Mouse (Mus musculus) cerebellum, postnatal 10 days (tissue): ENCODE measurements around the gene Abhd12b.

Experiments used
- DNase-seq, 2 experiments: peaks; one replicate each; pipeline ENCODE4 v3.0.0; 2021; ENCODE audit warnings: mixed read lengths in 2 of 2

The Abhd12b gene

DNA sequence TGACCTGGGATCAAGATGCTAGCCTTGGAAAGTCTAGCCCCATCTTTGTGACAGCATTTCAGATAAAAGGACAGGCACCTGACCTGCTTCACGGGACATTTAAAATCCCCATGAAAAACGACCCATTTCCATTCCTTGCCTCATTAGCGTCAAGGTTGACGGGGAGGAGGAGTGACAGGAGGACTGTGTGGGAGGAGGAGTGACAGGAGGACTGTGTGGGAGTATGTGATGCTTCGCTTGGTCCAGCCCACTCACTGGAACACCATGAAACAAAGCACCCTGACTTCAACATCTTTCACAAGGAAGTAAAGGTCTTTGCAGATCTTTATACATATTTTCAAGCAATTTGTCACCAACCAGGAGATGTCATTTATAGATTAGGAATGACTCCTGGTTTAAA is 54.3 kb downstream of the Abhd12b start:
- no peak for DNase-seq

DNA sequence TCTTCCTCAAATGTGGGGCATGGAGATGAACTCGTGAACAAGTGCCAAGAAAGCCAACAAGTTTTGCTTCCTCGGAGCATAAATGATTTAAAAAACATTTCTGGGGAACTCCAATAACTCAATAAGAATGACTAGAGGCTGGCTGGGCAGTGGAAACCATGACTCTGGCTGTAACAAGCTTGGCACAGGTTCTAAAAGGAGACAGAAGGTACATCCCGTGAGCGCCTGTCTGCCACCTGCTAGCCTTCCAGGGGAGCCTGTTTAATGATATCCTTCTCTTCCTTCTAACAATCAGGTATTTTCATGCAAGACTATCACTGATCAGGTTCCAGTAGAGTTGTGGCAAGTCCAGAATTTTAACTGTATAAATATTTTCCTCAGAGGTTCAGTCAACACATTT is 58.6 kb downstream of the Abhd12b start:
- peak; percentile 52 to 59 for DNase-seq

DNA sequence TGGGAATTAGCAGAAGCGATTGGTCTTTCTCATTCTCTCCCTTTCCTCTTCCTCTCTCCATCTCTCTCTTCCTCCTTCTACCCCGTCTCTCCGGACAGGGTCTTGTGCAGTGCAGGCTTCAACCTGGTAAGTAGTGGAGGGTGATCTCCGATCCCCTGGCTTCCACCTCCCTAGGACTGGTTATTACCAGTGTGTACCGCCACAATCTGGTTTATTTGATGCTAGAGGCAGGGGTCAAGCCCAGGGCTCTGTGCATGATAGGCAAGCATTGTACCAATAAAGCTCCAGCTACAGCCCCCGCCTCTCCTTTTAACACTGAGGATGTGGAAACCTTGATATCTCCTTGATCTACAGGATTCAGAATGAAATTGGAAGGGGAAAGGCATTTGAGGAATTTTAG is 59.7 kb downstream of the Abhd12b start:
- no peak for DNase-seq

DNA sequence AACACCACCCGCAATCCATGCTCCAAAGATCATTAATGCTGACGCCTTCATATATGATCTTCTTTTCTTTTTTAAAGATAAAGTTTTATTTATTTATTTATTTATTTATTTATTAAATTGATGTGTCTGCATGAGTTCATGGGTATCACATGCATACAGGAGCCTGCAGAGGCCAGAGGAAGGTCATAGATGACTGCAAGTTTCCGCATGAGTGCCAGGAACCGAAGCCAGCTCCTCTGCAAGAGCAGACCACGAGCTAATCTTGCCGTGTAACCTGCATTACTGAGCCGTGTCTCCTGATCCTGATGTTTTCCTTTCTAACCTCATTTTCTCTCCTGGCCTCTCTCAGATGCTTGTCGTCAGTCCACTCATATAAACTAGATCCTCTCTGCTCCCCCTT is 60.3 kb downstream of the Abhd12b start:
- DNase-seq = peak in 1 of 2 experiments; percentile 33

DNA sequence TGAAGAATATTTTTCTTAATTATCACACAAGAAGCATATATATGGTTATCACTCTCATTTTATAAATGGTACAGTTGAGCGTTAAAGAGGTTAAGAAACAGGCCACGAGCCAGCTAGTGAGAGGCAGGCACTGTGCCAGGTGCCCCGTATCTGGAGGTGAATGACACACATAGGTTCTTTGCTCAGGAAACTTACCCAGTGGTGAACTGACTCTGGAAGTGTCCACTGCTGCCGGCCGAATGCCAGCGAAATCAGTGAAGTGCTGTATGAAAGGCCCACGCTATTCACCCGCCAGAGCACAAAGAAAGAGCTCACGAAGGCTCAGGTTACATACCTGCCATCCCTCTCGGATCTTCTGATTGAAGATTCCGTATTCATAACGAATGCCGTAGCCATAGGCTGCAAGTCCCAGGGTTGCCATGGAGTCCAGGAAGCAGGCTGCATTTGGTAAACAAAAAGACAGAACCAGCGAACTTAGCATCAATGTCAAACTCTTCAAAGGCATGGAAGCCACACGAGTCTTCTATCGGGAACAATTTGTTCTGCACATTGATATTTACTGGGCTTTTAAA is 62.4 kb downstream of the Abhd12b start:
- peak; percentile 43 to 52 for DNase-seq

DNA sequence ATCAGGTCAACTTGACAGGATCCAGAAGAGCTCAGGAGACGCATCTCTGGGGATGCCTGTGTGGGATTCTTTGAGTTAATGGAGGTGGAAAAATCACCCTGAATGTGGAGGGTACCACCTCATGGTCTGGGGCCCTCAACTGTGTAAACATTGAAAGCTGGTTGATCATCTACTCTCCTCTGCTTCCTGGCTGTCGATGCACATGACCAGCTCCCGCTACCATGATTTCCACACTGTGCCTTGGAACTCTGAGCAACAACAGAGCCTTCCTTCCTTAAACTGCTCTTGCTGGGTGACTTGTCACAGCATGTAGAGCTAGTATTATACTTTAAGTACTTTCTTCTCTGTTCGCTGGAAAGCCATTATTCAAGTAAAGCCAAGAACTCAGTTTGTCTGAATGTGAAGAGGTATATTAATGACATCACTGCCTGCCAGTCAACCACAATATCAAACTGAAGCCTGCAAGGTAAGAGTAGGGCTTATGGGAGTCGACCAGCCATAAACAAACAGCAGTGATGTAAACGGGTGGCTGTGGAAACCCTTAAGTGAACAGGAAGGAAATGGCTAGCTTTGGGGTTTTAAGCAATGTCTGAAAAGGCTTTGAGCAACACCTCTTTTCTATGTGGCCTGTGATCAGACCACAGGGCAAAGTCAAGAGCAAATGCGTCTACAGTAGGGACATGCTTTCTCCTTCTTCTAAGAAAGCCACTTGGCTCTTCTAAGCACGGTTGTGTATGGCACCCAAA is 65.0 kb downstream of the Abhd12b start:
- DNase-seq = no peak

DNA sequence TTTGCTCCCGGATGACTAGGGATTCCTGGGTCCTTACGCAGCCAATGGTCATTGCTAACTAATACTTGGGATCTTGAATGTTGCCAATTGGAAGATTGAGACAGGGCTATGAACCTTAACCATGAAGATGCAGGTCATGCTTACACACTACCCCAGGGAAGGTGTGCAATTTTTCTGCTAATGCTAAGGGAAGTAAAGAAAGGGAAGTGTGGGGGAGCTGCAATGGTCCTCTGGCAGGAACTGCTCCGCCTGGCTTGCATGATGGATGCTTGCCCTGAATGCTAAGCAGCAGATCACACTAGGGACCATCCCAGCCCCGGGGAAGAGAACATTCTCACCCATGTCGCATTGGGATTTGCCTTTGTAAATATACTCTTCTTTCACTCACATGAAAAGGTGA is 67.5 kb downstream of the Abhd12b start:
- DNase-seq = no peak

DNA sequence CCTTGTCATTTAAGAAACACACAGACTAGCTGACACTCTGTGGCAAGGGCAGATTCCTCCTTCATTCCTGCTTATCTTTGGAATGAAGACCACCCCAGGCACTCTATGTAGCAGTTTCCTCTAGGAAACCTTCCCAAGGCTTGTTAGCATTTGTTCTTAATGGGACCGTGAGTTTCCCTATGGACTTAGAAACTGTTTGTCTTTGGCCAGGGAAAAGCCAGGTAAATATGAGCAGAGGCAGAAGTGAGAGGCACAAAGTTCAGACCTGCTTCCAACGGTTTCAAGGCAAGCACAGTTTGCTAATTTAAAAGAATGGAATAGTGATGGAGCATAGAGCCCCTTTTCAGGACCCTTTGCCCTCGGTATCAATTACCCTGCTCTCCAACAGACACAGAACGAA is 69.4 kb downstream of the Abhd12b start:
- DNase-seq = no peak

DNA sequence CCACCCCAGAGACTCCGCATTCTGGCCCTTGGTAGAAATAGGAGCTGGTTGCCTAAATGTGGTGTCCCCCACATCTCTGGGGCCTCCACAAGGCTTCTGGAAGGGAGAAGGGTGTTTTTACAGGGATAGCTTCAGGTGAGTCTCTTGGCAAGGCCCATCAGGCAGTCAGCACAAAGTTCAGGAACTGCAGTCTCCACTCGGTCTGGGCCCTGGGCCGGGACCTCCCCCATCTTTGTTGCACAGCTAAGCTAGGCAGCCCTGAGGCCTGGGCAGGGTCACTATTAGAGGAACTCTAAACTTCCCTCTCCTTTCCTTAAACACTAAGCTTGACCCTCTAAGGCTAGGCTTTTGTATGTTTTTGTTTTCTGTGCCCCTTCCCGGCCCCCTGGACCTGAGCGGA is 72.7 kb downstream of the Abhd12b start:
- no peak for DNase-seq

DNA sequence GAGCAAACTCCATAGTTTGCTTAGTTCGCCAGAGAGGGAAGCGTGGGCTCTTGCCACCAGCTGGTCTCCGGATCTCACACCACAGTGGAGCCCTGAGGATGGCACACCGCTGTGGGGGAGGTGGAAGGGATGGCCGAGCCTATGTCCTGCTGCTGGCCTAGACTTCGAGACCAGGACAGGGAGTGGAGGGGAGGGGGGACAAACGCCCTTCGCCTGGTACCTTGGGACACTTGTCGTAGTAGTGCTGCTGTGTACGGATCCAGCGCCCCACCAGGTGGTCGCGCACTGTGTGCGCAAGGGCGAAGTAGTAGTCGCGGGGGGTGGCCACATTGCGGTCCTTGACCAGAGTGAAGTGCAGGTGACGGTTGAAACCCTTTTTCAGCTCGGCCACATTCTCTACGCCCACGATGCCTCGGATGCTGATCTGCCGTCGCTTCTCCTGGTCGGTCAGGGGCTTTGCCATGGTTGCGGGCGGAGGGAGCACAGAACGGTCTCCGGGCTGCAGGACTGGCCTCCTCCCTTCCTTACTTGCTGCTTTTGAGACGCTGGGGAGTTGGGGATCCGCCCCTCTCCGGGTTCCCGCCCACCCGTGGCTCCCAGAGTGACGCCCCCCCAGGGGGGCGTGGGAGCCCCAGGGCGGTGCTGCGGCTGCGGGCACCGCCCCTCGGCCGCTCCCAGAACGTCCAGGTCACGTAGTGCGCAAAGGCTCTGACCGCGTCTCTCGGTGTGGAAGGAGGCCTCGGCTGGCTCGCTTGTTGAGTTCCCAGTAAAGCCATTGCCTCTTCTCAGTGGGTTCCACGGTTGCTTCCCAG is 73.4 kb downstream of the Abhd12b start:
- DNase-seq = peak; percentile 34 to 41

DNA sequence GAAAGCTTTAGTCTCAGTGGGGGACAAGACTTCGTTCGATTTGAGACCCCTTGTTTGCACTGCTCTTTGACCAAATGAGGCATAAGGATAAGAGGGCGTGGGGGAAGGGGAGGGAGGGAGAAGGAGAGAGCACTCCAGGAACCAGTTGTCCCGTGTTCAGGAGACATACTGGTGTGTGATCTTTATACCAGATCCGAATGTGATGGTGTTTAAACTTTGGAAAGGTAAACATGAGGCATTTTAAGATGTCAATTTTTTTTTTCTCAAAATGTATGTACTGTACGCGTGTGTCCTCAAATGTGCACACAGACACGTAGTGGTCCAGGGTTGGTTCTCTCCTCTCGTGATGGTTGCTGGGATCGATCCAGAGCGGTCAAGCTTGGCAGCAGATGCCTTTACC is 74.2 kb downstream of the Abhd12b start:
- no peak for DNase-seq

DNA sequence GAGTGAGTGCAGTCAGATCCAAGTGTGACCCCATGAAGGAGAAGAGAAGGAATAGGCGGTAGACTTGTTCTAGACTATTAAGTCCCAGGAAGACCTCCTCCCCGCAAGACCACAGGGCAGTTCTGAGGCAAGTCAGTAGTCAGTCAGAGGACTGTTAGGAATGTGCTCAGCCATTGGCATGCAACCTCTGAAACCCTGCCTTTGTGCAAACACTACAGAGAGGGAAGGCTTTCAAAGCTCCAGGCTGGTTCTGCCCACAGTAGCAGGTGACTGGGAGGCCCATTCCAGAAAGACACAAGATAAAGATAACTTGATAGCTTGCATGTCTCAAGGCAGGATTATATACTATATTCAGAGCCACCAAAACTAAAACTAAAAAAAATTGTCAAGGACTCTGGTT is 77.4 kb downstream of the Abhd12b start, which contains the start of gene Pygl:
Pygl (minus strand) TSS at position 195 of the 400 bp plus-strand sequence.
- DNase-seq = no peak

DNA sequence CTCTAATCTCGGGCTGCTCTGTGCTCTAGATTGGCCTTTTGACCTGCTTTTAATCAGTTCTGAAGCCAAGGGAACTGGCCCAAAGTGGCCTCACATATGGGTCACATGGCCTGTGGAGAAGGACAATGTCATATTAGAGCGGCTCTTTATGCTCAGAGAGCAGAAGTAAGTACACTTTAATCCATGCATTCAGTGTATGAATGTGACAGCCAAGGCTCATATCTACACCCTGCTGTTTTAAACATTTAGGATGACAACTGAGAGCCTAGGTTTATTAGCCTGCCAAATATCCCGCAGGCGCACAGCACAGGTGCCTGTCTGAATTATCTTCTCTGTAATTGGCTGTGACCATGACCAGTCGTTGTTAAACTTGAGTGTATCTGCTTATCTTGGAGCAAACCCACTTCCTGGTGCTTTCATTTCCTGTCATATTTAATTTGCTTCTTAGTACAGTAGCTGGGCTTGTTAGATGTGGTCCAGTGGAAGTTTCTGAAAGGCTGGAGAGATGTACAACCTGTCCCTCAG is 78.1 kb downstream of the Abhd12b start:
- peak in 1 of 2 experiments; percentile 33 for DNase-seq
